Mouse (Mus musculus) intestine, embryonic 16.5 days (tissue): ENCODE results near the gene Gm13279. TPM values are rescaled to one million over a fixed set of nuclear protein-coding genes. Genes with fewer than 3 reads are reported as not detected.

Experiments used
- polyA plus RNA-seq: library from polyadenylated mRNA; unstranded; fragments of >200 nt; fragmentation: Nextera tagmentation; extraction: Ambion mirVana; gene quantifications from 2 replicates; pipeline ENCODE4 v1.2.1, GENCODE M21; 2015

The Gm13279 gene
- polyA plus RNA-seq, 1 experiment from 2014 or later: not detected

Other genes starting within 250 kb of the Gm13279 start
- not detected in 2 replicates for gene Ifna15, start 239.2 kb upstream of the Gm13279 start, polyA plus RNA-seq
- not detected in 2 replicates for gene Ifna14, start 225.6 kb upstream of the Gm13279 start, polyA plus RNA-seq
- gene Ifna9, start 205.0 kb upstream of the Gm13279 start, polyA plus RNA-seq: not detected in 2 replicates
- not detected in 2 replicates for gene Ifna12, start 194.0 kb upstream of the Gm13279 start, polyA plus RNA-seq
- gene C87499, start 163.0 kb upstream of the Gm13279 start, polyA plus RNA-seq: not detected in 2 replicates
- gene Ifna13, start 152.9 kb upstream of the Gm13279 start, polyA plus RNA-seq: not detected in 2 replicates
- not detected in 2 replicates for gene Ifna16, start 120.5 kb upstream of the Gm13279 start, polyA plus RNA-seq
- not detected in 2 replicates for gene Ifna2, start 113.5 kb upstream of the Gm13279 start, polyA plus RNA-seq
- gene Ifnab, start 106.0 kb upstream of the Gm13279 start, polyA plus RNA-seq: not detected in 2 replicates
- gene Gm26566, start 75.6 kb upstream of the Gm13279 start, polyA plus RNA-seq: 0.62 and 1.4 TPM in 2 replicates
- gene Klhl9, start 74.9 kb upstream of the Gm13279 start, polyA plus RNA-seq: 63.4 and 69.9 TPM in 2 replicates
- gene Gm13271, start 42.5 kb upstream of the Gm13279 start, polyA plus RNA-seq: not detected in 2 replicates
- gene Gm13283, start 37.3 kb upstream of the Gm13279 start, polyA plus RNA-seq: 0.21 TPM in 1 of 2 replicates, not detected in the other
- gene Gm13290, start 23.6 kb upstream of the Gm13279 start, polyA plus RNA-seq: 0.44 and 0.83 TPM in 2 replicates
- gene Gm13289, start 20.5 kb upstream of the Gm13279 start, polyA plus RNA-seq: not detected in 2 replicates
- 0.28 TPM in 1 of 2 replicates, not detected in the other for gene Gm13272, start 17.5 kb upstream of the Gm13279 start, polyA plus RNA-seq
- 0.11 TPM in 1 of 2 replicates, not detected in the other for gene Ifnz, start 15.3 kb upstream of the Gm13279 start, polyA plus RNA-seq
- gene Gm13276, start 11.7 kb upstream of the Gm13279 start, polyA plus RNA-seq: not detected in 2 replicates
- not detected in 2 replicates for gene Gm13277, start 8.8 kb upstream of the Gm13279 start, polyA plus RNA-seq
- not detected in 2 replicates for gene Gm13278, start 5.8 kb upstream of the Gm13279 start, polyA plus RNA-seq
- gene Gm13275, start 2.9 kb upstream of the Gm13279 start, polyA plus RNA-seq: not detected in 2 replicates
- 0.47 and 0.53 TPM in 2 replicates for gene Gm13285, start 2.3 kb downstream of the Gm13279 start, polyA plus RNA-seq
- not detected in 2 replicates for gene Gm13287, start 5.9 kb downstream of the Gm13279 start, polyA plus RNA-seq
- gene Gm13288, start 8.1 kb downstream of the Gm13279 start, polyA plus RNA-seq: not detected in 2 replicates
- not detected in 2 replicates for gene Ifna7, start 18.8 kb downstream of the Gm13279 start, polyA plus RNA-seq
- not detected in 2 replicates for gene Ifna11, start 22.6 kb downstream of the Gm13279 start, polyA plus RNA-seq
- gene Ifna6, start 30.0 kb downstream of the Gm13279 start, polyA plus RNA-seq: not detected in 2 replicates
- gene Ifna5, start 38.1 kb downstream of the Gm13279 start, polyA plus RNA-seq: not detected in 2 replicates
- not detected in 2 replicates for gene Ifna4, start 44.5 kb downstream of the Gm13279 start, polyA plus RNA-seq
- gene Ifna1, start 52.7 kb downstream of the Gm13279 start, polyA plus RNA-seq: not detected in 2 replicates
- not detected in 2 replicates for gene Ifne, start 82.8 kb downstream of the Gm13279 start, polyA plus RNA-seq